Mouse (Mus musculus) liver, embryonic 16.5 days (tissue): ENCODE measurements around the gene Ust. TPM values are rescaled to one million over a fixed set of nuclear protein-coding genes. Genes with fewer than 3 reads are reported as not detected.

Experiments used
- ATAC-seq: fragments of 200-750 bp; cut with Nextera tagmentation; 2 replicates; pipeline ENCODE4 v1.8.0; 2017; ENCODE audit warnings: low read depth, mild to moderate bottlenecking, moderate number of reproducible peaks, moderate library complexity
- H3K27ac ChIP-seq: fragments of 300-500 bp; sonication (generic); 2 replicates; pipeline ENCODE4 v1.5.1; 2014; ENCODE audit warnings: mild to moderate bottlenecking, low read length
- H3K27me3 ChIP-seq: fragments of 300-500 bp; sonication (generic); 2 replicates; pipeline ENCODE4 v1.6.1; 2014; ENCODE audit warnings: low read depth, low read length, mixed read lengths; ENCODE audit not compliant: control insufficient read depth, insufficient read depth
- H3K36me3 ChIP-seq: fragments of 300-500 bp; sonication (generic); 2 replicates; pipeline ENCODE4 v1.6.1; 2014; ENCODE audit warnings: mild to moderate bottlenecking; ENCODE audit not compliant: control insufficient read depth, insufficient read depth
- H3K4me1 ChIP-seq: fragments of 300-500 bp; sonication (generic); 2 replicates; pipeline ENCODE4 v1.6.1; 2014; ENCODE audit warnings: low read depth, low read length, mixed read lengths; ENCODE audit not compliant: control insufficient read depth
- H3K4me2 ChIP-seq: fragments of 300-500 bp; sonication (generic); 2 replicates; pipeline ENCODE4 v1.6.1; 2014; ENCODE audit warnings: low read depth, low read length, mixed read lengths
- H3K4me3 ChIP-seq: fragments of 300-500 bp; sonication (generic); 2 replicates; pipeline ENCODE4 v1.5.1; 2014; ENCODE audit warnings: low read depth, mild to moderate bottlenecking, low read length
- H3K9ac ChIP-seq: fragments of 300-500 bp; sonication (generic); 2 replicates; pipeline ENCODE4 v1.6.1; 2014; ENCODE audit warnings: low read depth, low read length
- H3K9me3 ChIP-seq: fragments of 300-500 bp; sonication (generic); replicated peaks from 2 replicates; pipeline ENCODE4 v1.6.1; 2016; ENCODE audit warnings: low read length; ENCODE audit not compliant: control insufficient read depth
- WGBS: fragments of 180-500 bp; shearing (Covaris S2); extraction: QIAGEN DNeasy Blood & Tissue Kit; methylation state at CpG from one replicate; pipeline ENCODE4 v1.1.7; 2014; ENCODE audit not compliant: insufficient replicate concordance; 5-methylcytosine and 5-hydroxymethylcytosine counted together
- polyA plus RNA-seq: library from polyadenylated mRNA; unstranded; fragments of >200 nt; fragmentation: Nextera tagmentation; extraction: Ambion mirVana; gene quantifications from 2 replicates; pipeline ENCODE4 v1.2.1, GENCODE M21; 2015

Ust gene
- polyA plus RNA-seq, 1 experiment from 2014 or later: 0.48 TPM

- H3K27me3 ChIP-seq: no peaks in the 10 kb centered on the region
- no peak for ATAC-seq
- no peak overlapping the region for H3K27ac ChIP-seq
- H3K4me3 ChIP-seq: no peak overlapping the region
- H3K4me1 ChIP-seq: no peaks in the 10 kb centered on the region
- no peak overlapping the region for H3K4me2 ChIP-seq
- WGBS: 63% methylated on average over 8 of the region's 8 CpGs
- H3K9ac ChIP-seq: no peak overlapping the region
- H3K9me3 ChIP-seq: no peaks in the 10 kb centered on the region
- no peaks in the 10 kb centered on the region for H3K36me3 ChIP-seq
Observed at GRCm38 (mm10) chr10:8511760-8512159, 6.9 kb downstream of the Ust start.

GRCm38 (mm10) chr10:8506247-8506573, 12.4 kb downstream of the Ust start:
- Histone ChIP-seq H3K36me3 (no peaks in the 10 kb centered on the region), H3K9ac (no peak overlapping the region), H3K27ac (no peak overlapping the region), H3K27me3 (no peaks in the 10 kb centered on the region), H3K9me3 (no peaks in the 10 kb centered on the region), H3K4me1 (no peaks in the 10 kb centered on the region), H3K4me3 (no peak overlapping the region), H3K4me2 (no peak overlapping the region)
- 31% methylated on average over 3 of the region's 3 CpGs for WGBS
- no peak for ATAC-seq

GRCm38 (mm10) chr10:8505346-8506246, 13.0 kb downstream of the Ust start:
- Histone ChIP-seq H3K4me2 (no peak overlapping the region), H3K36me3 (no peaks in the 10 kb centered on the region), H3K4me3 (no peak overlapping the region), H3K9me3 (no peaks in the 10 kb centered on the region), H3K9ac (no peak overlapping the region), H3K4me1 (no peaks in the 10 kb centered on the region), H3K27ac (no peak overlapping the region), H3K27me3 (no peaks in the 10 kb centered on the region)
- 29% methylated on average over 13 of the region's 13 CpGs for WGBS
- ATAC-seq: no peak

GRCm38 (mm10) chr10:8504832-8505231, 13.8 kb downstream of the Ust start:
- Histone ChIP-seq H3K4me2 (no peak overlapping the region), H3K4me3 (no peak overlapping the region), H3K4me1 (no peaks in the 10 kb centered on the region), H3K9me3 (no peaks in the 10 kb centered on the region), H3K9ac (no peak overlapping the region), H3K36me3 (no peaks in the 10 kb centered on the region), H3K27me3 (no peaks in the 10 kb centered on the region), H3K27ac (no peak overlapping the region)
- WGBS: 67% methylated on average over 4 of the region's 4 CpGs
- no peak for ATAC-seq

- Histone ChIP-seq H3K27me3 (no peaks in the 10 kb centered on the region), H3K36me3 (no peaks in the 10 kb centered on the region), H3K9ac (no peak overlapping the region), H3K4me1 (no peaks in the 10 kb centered on the region), H3K9me3 (no peaks in the 10 kb centered on the region), H3K4me3 (no peak overlapping the region), H3K27ac (no peak overlapping the region), H3K4me2 (no peak overlapping the region)
- WGBS: 55% methylated on average over 13 of the region's 13 CpGs
- no peak for ATAC-seq
Observed at GRCm38 (mm10) chr10:8498951-8499891, 19.4 kb downstream of the Ust start.

GRCm38 (mm10) chr10:8495543-8496141, 23.0 kb downstream of the Ust start:
- H3K4me2 ChIP-seq: no peak overlapping the region
- no peak overlapping the region for H3K9ac ChIP-seq
- H3K4me3 ChIP-seq: no peak overlapping the region
- H3K9me3 ChIP-seq: no peaks in the 10 kb centered on the region
- no peaks in the 10 kb centered on the region for H3K4me1 ChIP-seq
- 45% methylated on average over 5 of the region's 5 CpGs for WGBS
- H3K36me3 ChIP-seq: no peaks in the 10 kb centered on the region
- ATAC-seq: no peak
- no peaks in the 10 kb centered on the region for H3K27me3 ChIP-seq
- no peak overlapping the region for H3K27ac ChIP-seq

- 50% methylated on average over 1 of the region's 1 CpGs for WGBS
- Histone ChIP-seq H3K9ac (no peak overlapping the region), H3K4me3 (no peak overlapping the region), H3K27me3 (no peaks in the 10 kb centered on the region), H3K36me3 (no peaks in the 10 kb centered on the region), H3K27ac (no peak overlapping the region), H3K9me3 (no peaks in the 10 kb centered on the region), H3K4me2 (no peak overlapping the region), H3K4me1 (no peaks in the 10 kb centered on the region)
- ATAC-seq: no peak
Observed at GRCm38 (mm10) chr10:8491909-8492591, 26.6 kb downstream of the Ust start.

- H3K9ac ChIP-seq: no peak overlapping the region
- 54% methylated on average over 2 of the region's 2 CpGs for WGBS
- H3K27ac ChIP-seq: no peak overlapping the region
- no peak for ATAC-seq
- no peaks in the 10 kb centered on the region for H3K36me3 ChIP-seq
- H3K27me3 ChIP-seq: no peaks in the 10 kb centered on the region
- H3K4me1 ChIP-seq: no peaks in the 10 kb centered on the region
- no peaks in the 10 kb centered on the region for H3K9me3 ChIP-seq
- H3K4me2 ChIP-seq: no peak overlapping the region
- H3K4me3 ChIP-seq: no peak overlapping the region
Observed at GRCm38 (mm10) chr10:8487388-8487787, 31.2 kb downstream of the Ust start.
